Mouse (Mus musculus): ENCODE measurements at regions not wholly inside any gene's neighbourhood (a gene's known extent, or its start where the extent isn't known, plus 50 kb on each side); places are given as distances from the start of the nearest gene placed in this dataset.

DNA sequence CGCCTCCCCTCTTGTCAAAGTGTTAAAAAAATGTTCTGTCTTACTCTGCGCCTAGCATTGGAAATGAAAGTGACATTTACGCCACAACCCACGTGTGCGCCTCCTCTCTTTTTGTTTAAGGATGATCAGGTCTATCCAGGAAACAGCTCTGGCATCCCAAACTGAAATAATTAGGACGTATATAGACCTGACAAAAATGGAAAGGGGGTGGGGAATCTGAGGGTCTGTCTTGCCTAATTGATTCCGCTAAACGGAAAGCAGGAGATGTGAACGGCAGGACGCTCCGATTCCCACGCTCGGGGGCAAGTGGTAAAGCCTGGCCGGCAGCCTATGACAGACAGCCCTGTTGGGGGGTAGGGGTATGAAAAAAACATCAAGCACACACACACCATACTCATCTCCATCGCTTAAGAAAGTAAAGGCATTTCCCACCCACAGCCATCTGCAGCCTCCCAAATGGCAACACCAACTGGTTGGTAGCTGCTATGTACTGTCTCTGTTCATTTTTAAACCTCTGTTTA is 235.8 kb downstream of the Mef2c start:
- Histone ChIP-seq H3K27me3 (ENCODE audit: insufficient read depth, low read length) (no peaks in the 10 kb centered on the region), H3K4me1 (ENCODE audit: insufficient read depth) (no peaks in the 10 kb centered on the region), H3K36me3 (ENCODE audit: insufficient read depth) (peaks cover 21% of the 10 kb centered on the region), H3K9ac (peak overlapping the region; percentile 100), H3K4me3 (ENCODE audit: low read depth, low read length) (peak overlapping the region; percentile 48), H3K4me2 (ENCODE audit: low read depth) (peak overlapping the region; percentile 71), H3K9me3 (ENCODE audit: low read length) (no peaks in the 10 kb centered on the region), H3K27ac (ENCODE audit: low read depth, low read length) (peak overlapping the region; percentile 98)
- no peak for TF ChIP-seq CTCF (IDR thresholded peaks at IDR 0.05; ENCODE audit: low read depth)
- peak; percentile 74 for ATAC-seq
- WGBS = 2% methylated on average over 15 of the region's 15 CpGs
- peak; percentile 89 for DNase-seq

DNA sequence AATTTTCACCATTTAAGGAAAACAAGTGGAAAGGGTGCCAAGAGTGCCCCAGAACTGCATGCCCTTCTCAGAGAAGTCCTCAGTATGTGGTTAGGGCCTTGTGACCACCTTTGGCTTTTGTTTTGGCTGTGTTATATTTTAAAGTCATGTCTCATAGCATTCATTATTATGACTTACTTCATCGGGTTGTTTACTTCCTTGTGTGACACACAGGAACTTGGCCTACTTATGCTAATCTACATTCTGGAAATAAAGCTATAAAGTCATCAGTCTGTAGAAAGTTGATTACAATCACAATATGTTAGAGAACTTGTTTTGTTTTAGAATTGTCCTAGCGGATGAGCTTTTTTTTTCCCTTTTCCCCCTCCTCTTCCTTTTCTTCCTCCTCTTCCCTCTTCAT is 236.3 kb downstream of the Mef2c start:
- H3K9ac ChIP-seq = peak overlapping the region; percentile 100
- 4% methylated on average over 2 of the region's 2 CpGs for WGBS
- H3K4me1 ChIP-seq (ENCODE audit: insufficient read depth) = no peaks in the 10 kb centered on the region
- peaks cover 21% of the 10 kb centered on the region for H3K36me3 ChIP-seq (ENCODE audit: insufficient read depth)
- no peaks in the 10 kb centered on the region for H3K9me3 ChIP-seq (ENCODE audit: low read length)
- ATAC-seq = no peak
- H3K4me3 ChIP-seq (ENCODE audit: low read depth, low read length) = peak overlapping the region; percentile 48
- DNase-seq = no peak
- H3K27me3 ChIP-seq (ENCODE audit: insufficient read depth, low read length) = no peaks in the 10 kb centered on the region
- TF ChIP-seq CTCF (IDR thresholded peaks at IDR 0.05; ENCODE audit: low read depth) = no peak
- H3K27ac ChIP-seq (ENCODE audit: low read depth, low read length) = peak overlapping the region; percentile 98
- H3K4me2 ChIP-seq (ENCODE audit: low read depth) = peak overlapping the region; percentile 71

DNA sequence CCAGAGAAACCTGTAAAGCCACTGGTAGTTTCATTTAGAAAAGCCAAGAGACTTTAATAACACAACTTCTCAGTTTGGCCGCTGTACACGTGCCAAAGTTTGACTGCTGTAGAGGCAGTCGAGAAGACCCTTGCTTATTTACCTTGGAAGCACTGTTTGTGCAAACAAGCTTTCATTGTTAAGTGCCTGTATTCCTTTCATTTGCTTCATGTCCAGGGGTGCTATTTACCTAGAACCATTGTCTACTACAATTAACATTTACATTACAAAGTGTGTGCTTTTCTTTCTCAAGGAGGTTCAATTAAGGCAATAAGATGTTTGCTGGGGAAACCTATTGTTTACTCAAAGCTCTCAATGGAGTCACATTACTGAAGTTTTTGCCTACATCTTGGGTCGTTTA is 236.9 kb downstream of the Mef2c start:
- DNase-seq = peak; percentile 77
- no peak for TF ChIP-seq CTCF (IDR thresholded peaks at IDR 0.05; ENCODE audit: low read depth)
- H3K9ac ChIP-seq = peak overlapping the region; percentile 100
- ATAC-seq = no peak
- peak overlapping the region; percentile 98 for H3K27ac ChIP-seq (ENCODE audit: low read depth, low read length)
- H3K4me3 ChIP-seq (ENCODE audit: low read depth, low read length) = peak overlapping the region; percentile 48
- no peaks in the 10 kb centered on the region for H3K27me3 ChIP-seq (ENCODE audit: insufficient read depth, low read length)
- peak overlapping the region; percentile 71 for H3K4me2 ChIP-seq (ENCODE audit: low read depth)
- H3K4me1 ChIP-seq (ENCODE audit: insufficient read depth) = no peaks in the 10 kb centered on the region
- peaks cover 21% of the 10 kb centered on the region for H3K36me3 ChIP-seq (ENCODE audit: insufficient read depth)
- no peaks in the 10 kb centered on the region for H3K9me3 ChIP-seq (ENCODE audit: low read length)
- WGBS = 4% methylated on average over 4 of the region's 4 CpGs

DNA sequence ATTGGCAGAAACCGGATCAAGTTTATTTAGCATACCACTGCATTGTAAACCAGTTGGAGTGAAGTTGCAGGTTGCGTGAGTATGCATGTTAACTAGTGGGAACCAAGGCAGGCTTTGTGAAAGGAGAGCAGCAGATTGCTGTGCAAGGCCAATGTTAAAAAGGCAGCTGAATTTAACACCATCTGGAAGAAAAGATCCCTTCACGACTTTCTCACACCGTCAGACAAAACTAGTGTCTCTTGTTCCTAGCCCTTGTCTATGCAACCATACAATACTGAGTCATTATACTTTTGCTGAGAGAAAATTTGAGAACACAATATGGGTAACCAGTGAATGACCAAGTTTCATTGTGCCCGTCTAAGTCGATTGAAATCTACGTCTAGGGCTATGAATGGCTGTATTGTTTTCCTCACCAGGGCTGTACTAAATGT is 237.8 kb downstream of the Mef2c start:
- Histone ChIP-seq H3K27me3 (ENCODE audit: insufficient read depth, low read length) (no peaks in the 10 kb centered on the region), H3K36me3 (ENCODE audit: insufficient read depth) (peaks cover 21% of the 10 kb centered on the region), H3K4me2 (ENCODE audit: low read depth) (peak overlapping the region; percentile 71), H3K4me3 (ENCODE audit: low read depth, low read length) (peak overlapping the region; percentile 48), H3K27ac (ENCODE audit: low read depth, low read length) (peak overlapping the region; percentile 98), H3K4me1 (ENCODE audit: insufficient read depth) (no peaks in the 10 kb centered on the region), H3K9ac (peak overlapping the region; percentile 100), H3K9me3 (ENCODE audit: low read length) (no peaks in the 10 kb centered on the region)
- 5% methylated on average over 7 of the region's 7 CpGs for WGBS
- ATAC-seq (no peak), DNase-seq (peak; percentile 81)
- no peak for TF ChIP-seq CTCF (IDR thresholded peaks at IDR 0.05; ENCODE audit: low read depth)

DNA sequence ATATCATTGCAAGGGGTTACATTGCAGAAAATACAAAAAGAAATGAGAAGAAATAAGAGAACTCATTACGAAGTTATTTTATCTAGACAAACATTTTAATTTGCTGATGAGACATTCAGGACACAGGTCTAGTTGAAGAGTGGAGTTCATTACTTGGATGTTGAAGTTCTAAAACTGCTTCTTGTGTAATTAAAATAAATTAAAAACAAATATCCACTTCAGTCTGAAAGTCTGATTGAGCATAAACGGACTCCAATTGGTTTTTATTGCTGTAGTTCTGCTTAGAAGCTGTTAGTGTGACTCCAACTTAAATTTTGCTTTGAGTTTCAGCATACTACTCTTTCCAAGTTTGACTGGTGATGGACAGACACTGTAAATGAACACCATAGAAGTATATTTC is 238.3 kb downstream of the Mef2c start:
- WGBS = 12% methylated on average over 2 of the region's 2 CpGs
- Histone ChIP-seq H3K9me3 (ENCODE audit: low read length) (no peaks in the 10 kb centered on the region), H3K4me2 (ENCODE audit: low read depth) (peak overlapping the region; percentile 71), H3K27me3 (ENCODE audit: insufficient read depth, low read length) (no peaks in the 10 kb centered on the region), H3K4me3 (ENCODE audit: low read depth, low read length) (peak overlapping the region; percentile 48), H3K9ac (peak overlapping the region; percentile 100), H3K36me3 (ENCODE audit: insufficient read depth) (peaks cover 21% of the 10 kb centered on the region), H3K4me1 (ENCODE audit: insufficient read depth) (no peaks in the 10 kb centered on the region), H3K27ac (ENCODE audit: low read depth, low read length) (peak overlapping the region; percentile 98)
- ATAC-seq (no peak), DNase-seq (no peak)
- TF ChIP-seq CTCF (IDR thresholded peaks at IDR 0.05; ENCODE audit: low read depth) = no peak

DNA sequence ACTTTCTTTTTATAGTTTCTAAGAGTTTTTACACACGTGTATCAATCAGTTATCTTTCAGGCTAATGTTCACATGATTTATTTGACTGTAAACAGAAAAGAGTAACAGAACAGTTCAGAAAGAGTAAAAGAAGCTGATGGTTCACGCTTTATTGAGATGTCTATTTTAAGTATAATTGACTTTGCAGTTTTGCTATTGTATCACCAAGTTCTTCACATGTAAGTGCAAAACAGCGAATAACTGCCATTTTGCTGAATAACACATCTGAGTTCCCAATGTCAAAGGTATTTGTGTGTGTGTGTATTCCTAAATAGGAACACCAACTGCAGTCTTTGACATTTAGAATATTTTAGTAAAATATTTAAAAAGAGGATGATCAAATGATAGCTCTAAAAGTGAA is 238.7 kb downstream of the Mef2c start:
- H3K36me3 ChIP-seq (ENCODE audit: insufficient read depth) = peaks cover 16% of the 10 kb centered on the region
- peak overlapping the region; percentile 98 for H3K27ac ChIP-seq (ENCODE audit: low read depth, low read length)
- peak overlapping the region; percentile 71 for H3K4me2 ChIP-seq (ENCODE audit: low read depth)
- peak overlapping the region; percentile 48 for H3K4me3 ChIP-seq (ENCODE audit: low read depth, low read length)
- no peak for TF ChIP-seq CTCF (IDR thresholded peaks at IDR 0.05; ENCODE audit: low read depth)
- no peaks in the 10 kb centered on the region for H3K4me1 ChIP-seq (ENCODE audit: insufficient read depth)
- no peak for ATAC-seq
- peak overlapping the region; percentile 100 for H3K9ac ChIP-seq
- peak; percentile 65 for DNase-seq
- WGBS = 19% methylated on average over 3 of the region's 3 CpGs
- no peaks in the 10 kb centered on the region for H3K27me3 ChIP-seq (ENCODE audit: insufficient read depth, low read length)
- no peaks in the 10 kb centered on the region for H3K9me3 ChIP-seq (ENCODE audit: low read length)

DNA sequence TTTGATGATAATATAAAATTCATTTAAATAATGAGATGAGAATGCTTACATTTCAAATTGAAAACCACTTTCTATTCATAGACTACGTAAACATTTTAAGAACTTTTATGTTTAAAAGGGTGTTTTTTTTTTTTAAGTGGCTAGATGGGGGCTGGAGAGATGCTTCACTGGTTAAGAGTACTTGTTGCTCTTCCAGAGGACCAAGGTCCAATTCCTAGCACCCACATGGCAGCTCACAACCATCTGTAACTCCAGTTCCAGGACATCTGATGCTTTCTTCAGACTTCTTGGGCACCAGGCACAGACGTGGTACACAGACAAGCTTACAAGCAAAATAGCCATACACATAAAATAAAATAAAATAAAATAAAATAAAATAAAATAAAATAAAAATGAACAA is 239.5 kb downstream of the Mef2c start:
- H3K4me3 ChIP-seq (ENCODE audit: low read depth, low read length) = no peak overlapping the region
- no peak for ATAC-seq
- no peak for TF ChIP-seq CTCF (IDR thresholded peaks at IDR 0.05; ENCODE audit: low read depth)
- no peaks in the 10 kb centered on the region for H3K27me3 ChIP-seq (ENCODE audit: insufficient read depth, low read length)
- no peak overlapping the region for H3K9ac ChIP-seq
- H3K27ac ChIP-seq (ENCODE audit: low read depth, low read length) = peak overlapping the region; percentile 74
- peak; percentile 64 for DNase-seq
- H3K9me3 ChIP-seq (ENCODE audit: low read length) = no peaks in the 10 kb centered on the region
- H3K4me2 ChIP-seq (ENCODE audit: low read depth) = peak overlapping the region; percentile 88
- H3K36me3 ChIP-seq (ENCODE audit: insufficient read depth) = peaks cover 8% of the 10 kb centered on the region
- H3K4me1 ChIP-seq (ENCODE audit: insufficient read depth) = no peaks in the 10 kb centered on the region
- 37% methylated on average over 2 of the region's 2 CpGs for WGBS

Data from forebrain, postnatal 0 days (tissue).